Mouse (Mus musculus) stomach, postnatal 0 days (tissue): ENCODE measurements around the gene Msi2.

Experiments used
- CTCF ChIP-seq: IDR thresholded peaks from 2 replicates; pipeline ENCODE4 v1.5.1; 2016; ENCODE audit warnings: antibody characterized with exemption, low read depth, mild to moderate bottlenecking, moderate library complexity
- EP300 ChIP-seq: optimal IDR thresholded peaks from 2 replicates; pipeline ENCODE3; 2016; ENCODE audit warnings: antibody characterized with exemption

DNA sequence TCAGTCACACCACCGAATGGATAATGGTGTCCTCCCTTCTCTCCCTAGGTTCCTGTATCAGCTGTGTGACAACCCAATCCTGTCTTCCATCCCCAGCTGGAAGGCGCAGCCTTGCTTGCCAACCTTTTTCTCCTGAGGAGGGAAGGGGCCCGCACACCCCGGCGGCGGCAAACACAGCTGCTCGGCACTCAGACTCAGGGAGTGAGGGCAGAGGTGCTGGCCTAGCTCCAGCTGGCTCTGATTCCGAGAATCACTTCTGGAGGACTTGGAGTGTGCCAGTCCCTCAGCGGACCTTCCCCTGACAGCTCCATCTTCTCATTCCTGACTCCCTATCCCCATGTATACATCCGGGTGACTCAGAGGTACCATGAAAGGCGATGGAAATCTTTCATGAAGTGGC lies 387.5 kb downstream of the Msi2 start:
- TF ChIP-seq EP300 (no peak), CTCF (no peak)
